Mouse (Mus musculus) hindbrain, embryonic 13.5 days (tissue): ENCODE results near the gene Smarcb1. TPM values are rescaled to one million over a fixed set of nuclear protein-coding genes. Genes with fewer than 3 reads are reported as not detected.

ENCODE experiments used
- ATAC-seq: fragments of 200-750 bp; cut with Nextera tagmentation; 2 replicates; pipeline ENCODE4 v1.8.0; 2017; ENCODE audit warnings: moderate TSS enrichment; ENCODE audit not compliant: low FRiP score
- H3K27ac ChIP-seq: fragments of 300-500 bp; sonication (generic); 2 replicates; pipeline ENCODE4 v1.5.1; 2015; ENCODE audit warnings: inconsistent platforms, mild to moderate bottlenecking, moderate library complexity
- H3K27me3 ChIP-seq: fragments of 300-500 bp; sonication (generic); 2 replicates; pipeline ENCODE4 v1.6.1; 2015; ENCODE audit warnings: mild to moderate bottlenecking, inconsistent platforms
- H3K36me3 ChIP-seq: fragments of 300-500 bp; sonication (generic); 2 replicates; pipeline ENCODE4 v1.6.1; 2015; ENCODE audit warnings: mild to moderate bottlenecking, inconsistent platforms
- H3K4me1 ChIP-seq: fragments of 300-500 bp; sonication (generic); replicated peaks from 2 replicates; pipeline ENCODE4 v1.6.1; 2015; ENCODE audit warnings: inconsistent platforms
- H3K4me2 ChIP-seq: fragments of 300-500 bp; sonication (generic); 2 replicates; pipeline ENCODE4 v1.6.1; 2015; ENCODE audit warnings: inconsistent platforms, mild to moderate bottlenecking, moderate library complexity
- H3K4me3 ChIP-seq: fragments of 300-500 bp; sonication (generic); 2 replicates; pipeline ENCODE4 v1.5.1; 2015; ENCODE audit warnings: mild to moderate bottlenecking, inconsistent platforms
- H3K9ac ChIP-seq: fragments of 300-500 bp; sonication (generic); 2 replicates; pipeline ENCODE4 v1.6.1; 2015; ENCODE audit warnings: mild to moderate bottlenecking, inconsistent platforms
- H3K9me3 ChIP-seq: fragments of 300-500 bp; sonication (generic); 2 replicates; pipeline ENCODE4 v1.6.1; 2016; ENCODE audit warnings: inconsistent platforms
- WGBS: fragments of 180-500 bp; shearing (Covaris S2); methylation state at CpG from one replicate; pipeline ENCODE4 v1.1.7; 2015; 5-methylcytosine and 5-hydroxymethylcytosine counted together
- polyA plus RNA-seq: library from polyadenylated mRNA; unstranded; fragments of >200 nt; fragmentation: Nextera tagmentation; extraction: Ambion mirVana; gene quantifications from 2 replicates; pipeline ENCODE4 v1.2.1, GENCODE M21; 2015

Gene Smarcb1
- polyA plus RNA-seq, 1 experiment from 2014 or later, result 302 TPM

DNA sequence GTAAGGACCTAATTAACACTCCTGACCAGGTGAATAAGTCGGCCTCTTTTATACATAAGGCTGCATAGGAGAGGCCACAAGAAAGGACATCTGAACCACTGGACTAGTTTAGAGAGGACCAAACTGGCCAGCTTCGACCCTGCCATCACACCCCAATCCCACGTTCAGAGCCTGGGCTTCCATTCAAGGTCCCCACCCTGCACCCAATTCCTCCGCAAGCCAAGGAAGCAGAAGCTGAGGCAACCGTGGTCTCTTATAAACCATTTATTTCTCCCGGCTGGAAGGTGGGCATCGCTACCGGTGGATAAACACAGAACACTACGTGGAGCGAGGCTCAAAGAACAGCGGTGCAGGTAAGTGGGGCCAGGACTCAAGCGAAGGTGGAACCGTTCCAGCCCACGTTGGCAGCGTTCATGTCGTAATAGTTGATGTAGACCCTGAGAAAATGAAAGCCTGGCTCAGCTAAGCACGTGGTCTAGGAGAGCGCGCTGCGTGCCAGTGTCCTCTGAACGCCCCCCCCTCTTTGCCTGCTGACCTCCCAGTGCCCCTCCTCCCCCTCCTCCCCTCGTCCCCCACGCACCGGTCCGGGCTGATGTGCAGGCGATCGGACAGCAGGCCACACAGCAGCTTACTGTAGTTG is 62.2 kb downstream of the Smarcb1 start:
- peak overlapping the region; percentile 87 for H3K9ac ChIP-seq
- peaks cover 40% of the 10 kb centered on the region for H3K4me1 ChIP-seq
- ATAC-seq, result peak; percentile 73
- 2% methylated on average over 27 of the region's 27 CpGs for WGBS
- peaks cover 17% of the 10 kb centered on the region for H3K36me3 ChIP-seq
- no peaks in the 10 kb centered on the region for H3K9me3 ChIP-seq
- peak overlapping the region; percentile 76 for H3K4me2 ChIP-seq
- H3K27me3 ChIP-seq, result no peaks in the 10 kb centered on the region
- peak overlapping the region; percentile 97 for H3K27ac ChIP-seq
- H3K4me3 ChIP-seq, result peak overlapping the region; percentile 73

DNA sequence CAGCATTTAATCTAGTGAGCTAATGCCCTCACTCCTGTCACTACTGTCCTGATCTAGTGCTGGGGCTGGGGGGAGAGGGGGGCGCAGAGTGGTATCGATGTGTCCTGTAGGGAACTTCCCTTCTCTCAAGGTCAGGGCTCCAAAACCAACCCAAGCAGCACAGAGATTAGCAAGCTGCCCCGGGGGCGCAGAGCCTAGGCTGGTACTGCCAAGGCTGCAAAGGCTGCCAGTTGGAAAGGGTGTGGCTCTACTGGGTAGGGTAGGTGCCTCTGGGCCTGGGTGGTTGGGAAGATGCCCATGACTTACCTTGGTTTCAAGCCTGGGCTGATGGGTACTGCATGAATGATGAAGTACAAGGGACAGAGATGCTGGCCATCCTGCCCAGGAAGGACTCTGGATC is 63.8 kb downstream of the Smarcb1 start:
- Histone ChIP-seq H3K36me3 (peaks cover 17% of the 10 kb centered on the region), H3K9ac (peak overlapping the region; percentile 49; the same call in 1 of the 2 replicates), H3K27me3 (no peaks in the 10 kb centered on the region), H3K27ac (no peak overlapping the region), H3K4me1 (peaks cover 40% of the 10 kb centered on the region), H3K9me3 (no peaks in the 10 kb centered on the region), H3K4me2 (0 out of 2 replicates have a peak overlapping the region, but pooled peaks have one; percentile 4), H3K4me3 (no peak overlapping the region)
- no peak for ATAC-seq
- WGBS, result 97% methylated on average over 4 of the region's 4 CpGs

DNA sequence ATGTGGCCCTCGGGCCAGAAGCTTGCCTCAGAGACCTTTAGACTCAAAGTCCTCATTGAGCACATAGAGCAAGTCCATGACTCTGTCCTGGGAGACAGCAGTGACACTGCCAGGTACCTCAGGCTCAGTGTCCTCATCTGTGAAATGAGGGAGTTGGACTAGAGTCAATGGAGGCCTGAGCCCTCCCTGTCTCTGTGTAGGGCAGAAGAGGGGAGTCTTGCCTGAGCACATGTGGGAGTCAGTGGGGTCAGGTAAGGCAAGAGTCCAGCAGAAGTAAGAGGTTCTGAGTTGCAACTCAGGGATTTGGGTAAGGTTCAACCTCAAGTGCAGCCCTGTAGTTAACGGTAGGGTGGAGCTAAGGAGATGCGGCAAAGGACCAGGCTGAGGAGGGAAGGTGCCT is 64.4 kb downstream of the Smarcb1 start:
- Histone ChIP-seq H3K27me3 (no peaks in the 10 kb centered on the region), H3K4me1 (peaks cover 40% of the 10 kb centered on the region), H3K36me3 (peaks cover 17% of the 10 kb centered on the region), H3K4me3 (no peak overlapping the region), H3K9ac (0 out of 2 replicates have a peak overlapping the region, but pooled peaks have one; percentile 24), H3K4me2 (no peak overlapping the region), H3K27ac (no peak overlapping the region), H3K9me3 (no peaks in the 10 kb centered on the region)
- no peak for ATAC-seq
- 80% methylated on average over 3 of the region's 3 CpGs for WGBS

DNA sequence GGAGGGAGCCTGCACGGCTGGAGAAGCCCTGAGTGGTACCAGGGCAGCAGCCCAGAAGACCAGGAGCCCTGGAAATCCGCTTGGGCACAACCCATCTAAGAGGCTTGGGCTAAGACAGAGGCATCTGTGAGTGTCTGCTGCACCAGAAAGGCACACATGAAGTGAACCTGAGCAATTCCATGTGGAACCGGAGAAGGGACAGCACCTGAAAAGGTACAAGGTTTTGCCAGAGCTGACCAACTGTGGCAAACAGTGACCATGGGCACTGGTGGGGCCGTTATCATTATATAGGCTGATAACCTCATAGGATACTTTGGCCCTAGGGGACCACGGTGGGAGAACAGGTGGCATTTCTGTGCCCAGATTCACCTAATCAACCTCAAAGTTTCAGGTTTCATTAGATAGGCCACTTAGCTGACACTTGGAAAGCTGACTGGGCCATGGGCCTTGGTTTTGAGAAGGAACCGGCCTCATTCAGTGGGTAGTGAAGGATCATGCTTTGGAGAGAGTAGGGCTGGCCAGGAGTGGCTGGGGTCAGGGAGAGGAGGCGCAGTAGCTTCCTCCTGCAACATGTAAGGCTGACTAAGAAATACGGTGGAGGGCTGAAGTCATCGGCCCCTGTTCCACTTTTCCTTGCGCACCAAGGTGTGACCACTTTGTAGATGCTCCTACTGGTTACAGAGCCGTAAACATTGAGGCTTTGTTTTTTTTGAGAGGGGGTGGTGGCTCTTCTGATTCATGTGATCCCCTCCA is 65.1 kb downstream of the Smarcb1 start:
- Histone ChIP-seq H3K9me3 (no peaks in the 10 kb centered on the region), H3K4me1 (peaks cover 41% of the 10 kb centered on the region), H3K27me3 (no peaks in the 10 kb centered on the region), H3K9ac (no peak overlapping the region; the same call in 1 of the 2 replicates), H3K4me2 (no peak overlapping the region), H3K36me3 (peaks cover 17% of the 10 kb centered on the region), H3K27ac (no peak overlapping the region), H3K4me3 (no peak overlapping the region)
- 85% methylated on average over 11 of the region's 11 CpGs for WGBS
- no peak for ATAC-seq

DNA sequence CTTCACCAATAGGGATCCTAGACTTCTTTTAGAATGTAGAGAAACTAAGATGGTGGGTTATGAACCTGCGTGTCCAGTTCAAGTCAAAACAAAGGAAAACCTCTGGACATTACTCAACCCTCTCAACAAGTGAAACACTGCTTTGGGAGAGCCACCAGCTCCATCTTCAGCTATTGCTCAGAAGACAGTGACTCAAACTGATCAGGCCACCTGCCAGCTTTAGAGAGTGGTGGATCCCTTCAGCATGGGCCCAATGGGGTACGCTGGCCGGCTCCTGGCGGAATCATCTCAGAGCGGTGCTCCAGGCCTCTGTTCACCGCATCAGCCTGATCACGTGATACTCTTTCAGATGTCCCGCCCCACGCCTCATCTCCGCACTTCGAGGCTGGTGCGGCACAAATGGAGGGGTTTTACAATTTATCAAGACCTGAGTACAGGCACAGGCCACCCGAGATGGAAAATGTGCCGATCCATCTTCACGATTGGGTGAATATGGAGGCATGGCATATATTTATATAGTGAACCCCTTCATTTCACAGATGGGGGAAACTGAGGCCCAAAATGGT is 65.9 kb downstream of the Smarcb1 start:
- WGBS, result 90% methylated on average over 15 of the region's 15 CpGs
- H3K4me2 ChIP-seq, result no peak overlapping the region
- no peak for ATAC-seq

DNA sequence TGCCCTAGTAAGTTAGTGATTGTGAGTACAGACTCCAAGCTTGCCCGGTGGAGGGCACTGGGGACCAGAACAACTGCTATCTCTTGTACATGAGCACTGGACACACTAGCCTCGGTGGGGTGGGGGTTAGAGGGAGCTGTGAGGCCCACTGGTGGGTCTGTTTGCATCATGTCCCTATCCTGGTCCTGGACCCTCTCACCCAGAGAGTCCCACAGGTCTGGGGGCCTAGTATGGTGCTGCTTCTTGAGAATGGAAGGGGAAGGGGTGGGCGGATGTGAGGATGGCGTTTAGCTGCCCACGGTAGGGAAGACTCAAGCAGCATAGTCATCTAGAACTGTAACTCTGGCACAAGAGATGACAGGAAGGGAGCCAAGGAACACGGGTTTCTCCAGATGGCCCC is 66.6 kb downstream of the Smarcb1 start:
- ATAC-seq, result no peak
- H3K4me2 ChIP-seq, result no peak overlapping the region
- WGBS, result 92% methylated on average over 6 of the region's 6 CpGs

More for the DNA sequence above, 65.9 kb downstream of the Smarcb1 start:
- Histone ChIP-seq H3K4me3 (no peak overlapping the region), H3K36me3 (peaks cover 17% of the 10 kb centered on the region), H3K4me1 (peaks cover 38% of the 10 kb centered on the region), H3K27me3 (no peaks in the 10 kb centered on the region), H3K9ac (no peak overlapping the region; the same call in 1 of the 2 replicates), H3K27ac (no peak overlapping the region), H3K9me3 (no peaks in the 10 kb centered on the region)

DNA sequence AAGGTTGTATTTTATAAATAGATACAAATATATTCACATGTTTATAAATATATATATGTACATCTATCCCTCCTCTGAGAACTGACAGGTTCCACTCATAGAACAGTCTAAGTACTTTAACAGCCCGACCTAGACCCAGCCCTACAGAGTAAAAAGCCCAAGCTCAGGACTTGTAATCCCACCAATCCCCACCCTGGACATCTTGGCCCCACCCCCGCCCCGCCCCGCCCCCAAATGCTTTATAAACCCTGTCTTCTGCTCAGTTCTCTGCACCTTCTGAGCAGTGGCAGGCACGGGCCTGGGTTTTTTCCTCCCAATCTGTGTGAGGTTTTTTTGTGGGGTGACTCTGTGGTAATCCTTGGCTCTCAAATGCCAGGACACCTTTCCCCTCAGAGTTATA is 67.3 kb downstream of the Smarcb1 start:
- Histone ChIP-seq H3K4me1 (peaks cover 32% of the 10 kb centered on the region), H3K9ac (no peak overlapping the region), H3K9me3 (no peaks in the 10 kb centered on the region), H3K4me3 (no peak overlapping the region), H3K27me3 (no peaks in the 10 kb centered on the region), H3K36me3 (peaks cover 17% of the 10 kb centered on the region), H3K27ac (no peak overlapping the region), H3K4me2 (no peak overlapping the region)
- 50% methylated on average over 5 of the region's 5 CpGs for WGBS
- ATAC-seq, result no peak

More for the DNA sequence above, 66.6 kb downstream of the Smarcb1 start:
- Histone ChIP-seq H3K4me1 (peaks cover 34% of the 10 kb centered on the region), H3K4me3 (no peak overlapping the region), H3K9me3 (no peaks in the 10 kb centered on the region), H3K27me3 (no peaks in the 10 kb centered on the region), H3K27ac (no peak overlapping the region), H3K9ac (no peak overlapping the region), H3K36me3 (peaks cover 17% of the 10 kb centered on the region)

DNA sequence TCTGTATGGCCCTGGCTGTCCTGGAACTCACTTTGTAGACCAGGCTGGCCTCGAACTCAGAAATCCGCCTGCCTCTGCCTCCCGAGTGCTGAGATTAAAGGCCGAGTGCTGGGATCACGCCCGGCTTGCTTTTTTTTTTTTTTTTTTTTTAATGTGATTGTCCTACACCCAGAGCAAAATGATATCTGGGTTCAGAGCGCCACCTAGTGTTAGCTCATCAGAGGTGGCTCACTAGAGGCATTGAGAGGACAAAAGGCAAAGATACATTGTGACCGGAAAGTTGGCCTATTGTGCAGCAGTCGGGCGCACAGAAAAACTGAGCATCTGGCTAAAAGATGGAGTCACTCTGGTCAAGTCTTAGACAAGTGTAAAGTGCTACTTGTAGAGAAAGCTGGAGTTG is 68.0 kb downstream of the Smarcb1 start:
- peak; percentile 33; the same call in 1 of the 2 replicates for ATAC-seq
- no peak overlapping the region for H3K9ac ChIP-seq
- peaks cover 17% of the 10 kb centered on the region for H3K36me3 ChIP-seq
- H3K4me1 ChIP-seq, result peaks cover 26% of the 10 kb centered on the region
- H3K4me2 ChIP-seq, result no peak overlapping the region
- H3K4me3 ChIP-seq, result no peak overlapping the region
- WGBS, result 21% methylated on average over 10 of the region's 10 CpGs
- no peaks in the 10 kb centered on the region for H3K27me3 ChIP-seq
- no peak overlapping the region for H3K27ac ChIP-seq
- no peaks in the 10 kb centered on the region for H3K9me3 ChIP-seq

DNA sequence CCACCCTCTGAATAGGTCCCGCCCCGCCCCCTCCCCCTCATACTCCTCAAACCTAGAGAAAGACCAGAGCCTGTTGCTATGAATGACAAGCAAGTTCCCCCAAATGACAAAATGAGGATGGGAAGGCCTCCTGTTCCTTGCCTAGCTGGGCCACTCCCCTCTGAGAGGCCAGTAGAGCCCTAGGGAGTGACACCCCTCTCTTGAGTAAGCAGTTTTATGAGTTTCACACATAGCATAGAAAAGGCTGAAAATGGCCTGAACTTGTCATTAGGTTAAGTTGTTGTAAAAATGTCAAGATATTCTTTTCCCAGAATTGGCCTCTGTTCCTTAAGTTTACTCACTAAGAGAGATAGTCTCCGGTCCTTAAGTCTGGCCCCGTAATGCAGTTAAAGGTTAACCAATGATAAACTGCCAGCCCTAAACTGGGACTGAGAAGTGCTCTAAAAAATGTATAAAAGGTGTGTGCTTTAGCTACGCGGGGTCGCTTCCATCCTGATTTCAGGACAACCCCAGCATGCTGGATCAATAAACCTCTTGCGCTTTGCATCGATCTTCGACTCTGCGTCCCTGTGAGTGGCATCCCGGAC is 68.8 kb downstream of the Smarcb1 start:
- ATAC-seq, result no peak
- Histone ChIP-seq H3K4me1 (peaks cover 18% of the 10 kb centered on the region), H3K9me3 (no peaks in the 10 kb centered on the region), H3K9ac (no peak overlapping the region), H3K36me3 (peaks cover 10% of the 10 kb centered on the region), H3K27me3 (no peaks in the 10 kb centered on the region), H3K27ac (no peak overlapping the region), H3K4me2 (no peak overlapping the region), H3K4me3 (no peak overlapping the region)
- WGBS, result 90% methylated on average over 12 of the region's 12 CpGs

DNA sequence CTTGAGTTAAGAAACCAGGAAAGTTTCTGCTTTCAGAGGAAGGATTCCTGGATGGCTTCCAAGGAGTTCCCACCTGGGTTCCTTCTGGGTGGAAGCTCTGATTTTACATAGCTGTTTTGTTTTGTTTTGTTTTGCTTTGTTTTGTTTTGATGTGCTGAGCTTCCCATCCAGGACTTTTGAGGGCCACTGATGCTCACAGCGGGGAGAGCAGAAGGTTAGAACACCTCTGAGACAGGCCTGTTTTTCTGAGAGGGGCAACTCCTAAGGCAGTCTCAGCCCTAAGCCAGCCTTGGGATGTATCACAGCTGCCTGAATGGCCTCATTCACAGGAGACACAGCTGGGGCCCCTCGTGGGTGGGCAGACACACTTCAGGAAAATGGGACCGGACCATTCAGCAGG is 69.7 kb downstream of the Smarcb1 start:
- H3K4me1 ChIP-seq, result peaks cover 11% of the 10 kb centered on the region
- peaks cover under 1% of the 10 kb centered on the region; the same call in 1 of the 2 replicates for H3K36me3 ChIP-seq
- no peak for ATAC-seq
- no peaks in the 10 kb centered on the region for H3K27me3 ChIP-seq
- no peak overlapping the region for H3K4me3 ChIP-seq
- no peak overlapping the region for H3K9ac ChIP-seq
- 28% methylated on average over 3 of the region's 3 CpGs for WGBS
- H3K4me2 ChIP-seq, result no peak overlapping the region
- no peaks in the 10 kb centered on the region for H3K9me3 ChIP-seq
- 0 out of 2 replicates have a peak overlapping the region, but pooled peaks have one; percentile 23 for H3K27ac ChIP-seq

DNA sequence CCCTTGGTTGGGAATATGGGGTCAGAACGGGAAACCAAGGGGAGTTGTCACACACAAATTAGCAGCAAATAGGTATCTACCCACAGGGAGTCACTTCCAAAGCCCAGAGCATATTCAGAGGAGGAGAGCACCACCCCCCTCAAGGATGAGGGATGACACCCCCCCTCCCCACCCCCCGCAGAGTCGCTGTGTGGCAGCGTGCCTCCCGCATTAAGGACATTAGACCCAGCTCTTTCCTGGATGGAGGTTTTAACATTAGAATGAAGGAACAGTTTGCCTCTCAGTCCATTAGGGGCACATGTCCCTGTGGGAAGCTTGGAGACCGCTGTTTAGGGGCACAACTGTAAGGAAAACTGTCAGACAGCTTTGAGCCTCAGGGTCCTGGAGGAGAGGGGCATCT is 70.3 kb downstream of the Smarcb1 start:
- Histone ChIP-seq H3K4me3 (no peak overlapping the region), H3K27me3 (no peaks in the 10 kb centered on the region), H3K9ac (no peak overlapping the region), H3K4me1 (peaks cover 11% of the 10 kb centered on the region), H3K4me2 (0 out of 2 replicates have a peak overlapping the region, but pooled peaks have one; percentile 11), H3K27ac (no peak overlapping the region), H3K9me3 (no peaks in the 10 kb centered on the region), H3K36me3 (no peaks in the 10 kb centered on the region)
- no peak for ATAC-seq
- WGBS, result 3% methylated on average over 6 of the region's 6 CpGs

DNA sequence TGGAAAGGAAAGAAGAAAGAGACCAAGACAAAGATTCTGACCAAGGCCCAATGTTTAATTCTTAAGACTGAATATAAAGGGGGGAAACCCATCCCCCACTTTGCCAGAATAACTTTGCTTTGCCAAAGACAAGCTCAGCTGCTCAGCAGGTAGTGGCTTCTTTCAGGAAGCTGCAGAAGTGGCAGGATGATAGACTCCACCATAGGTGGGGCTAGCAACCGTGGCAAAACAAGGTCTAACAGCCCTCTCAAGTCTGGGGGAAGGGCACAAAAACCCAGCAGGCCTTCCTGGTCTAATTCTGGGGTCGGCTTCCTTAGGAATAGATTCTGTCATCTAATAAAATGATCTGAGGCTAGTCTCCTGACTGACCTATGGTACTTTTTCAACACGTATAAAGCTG is 73.0 kb downstream of the Smarcb1 start:
- WGBS, result 25% methylated on average over 3 of the region's 3 CpGs
- no peaks in the 10 kb centered on the region for H3K27me3 ChIP-seq
- H3K9ac ChIP-seq, result no peak overlapping the region

More for the DNA sequence above, 73.0 kb downstream of the Smarcb1 start:
- H3K27ac ChIP-seq, result no peak overlapping the region
- H3K4me2 ChIP-seq, result no peak overlapping the region
- no peaks in the 10 kb centered on the region for H3K36me3 ChIP-seq
- peaks cover 11% of the 10 kb centered on the region for H3K4me1 ChIP-seq
- no peak overlapping the region for H3K4me3 ChIP-seq
- no peaks in the 10 kb centered on the region for H3K9me3 ChIP-seq
- no peak for ATAC-seq
